Mouse (Mus musculus): ENCODE measurements at regions not wholly inside any gene's neighbourhood (a gene's known extent, or its start where the extent isn't known, plus 50 kb on each side); places are given as distances from the start of the nearest gene placed in this dataset.

- no peak for DNase-seq
- H3K4me1 ChIP-seq (ENCODE audit: control insufficient read depth, insufficient read depth, low read length) = no peaks in the 10 kb centered on the region
- TF ChIP-seq CTCF (IDR thresholded peaks at IDR 0.05; ENCODE audit: insufficient read depth, low read length) (no peak), POLR2A (IDR thresholded peaks at IDR 0.05; ENCODE audit: borderline replicate concordance, extremely low read depth, low read depth, low read length) (no peak)
- no peak overlapping the region for H3K4me3 ChIP-seq (replicated peaks; ENCODE audit: extremely low read depth, low read depth, low read length)
- WGBS = 64% methylated on average over 1 of the region's 1 CpGs
Observed at GRCm38 (mm10) chr15:27412761-27413160, 53.7 kb upstream of the Ank start.

GRCm38 (mm10) chr15:27413486-27413885 is 53.0 kb upstream of the Ank start:
- Histone ChIP-seq H3K4me3 (replicated peaks; ENCODE audit: extremely low read depth, low read depth, low read length) (no peak overlapping the region), H3K4me1 (ENCODE audit: control insufficient read depth, insufficient read depth, low read length) (no peaks in the 10 kb centered on the region)
- DNase-seq = no peak
- no peak for TF ChIP-seq POLR2A (IDR thresholded peaks at IDR 0.05; ENCODE audit: borderline replicate concordance, extremely low read depth, low read depth, low read length)
- no peak for TF ChIP-seq CTCF (IDR thresholded peaks at IDR 0.05; ENCODE audit: insufficient read depth, low read length)
- 83% methylated on average over 7 of the region's 7 CpGs for whole genome bisulfite sequencing

GRCm38 (mm10) chr15:27414819-27415218 is 51.7 kb upstream of the Ank start:
- TF ChIP-seq CTCF (IDR thresholded peaks at IDR 0.05; ENCODE audit: insufficient read depth, low read length) (no peak), POLR2A (IDR thresholded peaks at IDR 0.05; ENCODE audit: borderline replicate concordance, extremely low read depth, low read depth, low read length) (no peak)
- DNase-seq = no peak
- no peak overlapping the region for H3K4me3 ChIP-seq (replicated peaks; ENCODE audit: extremely low read depth, low read depth, low read length)
- no peaks in the 10 kb centered on the region for H3K4me1 ChIP-seq (ENCODE audit: control insufficient read depth, insufficient read depth, low read length)
- WGBS = 51% methylated on average over 7 of the region's 7 CpGs
